Mouse (Mus musculus) midbrain, embryonic 11.5 days (tissue): ENCODE data around the gene Rad9a. TPM values are rescaled to one million over a fixed set of nuclear protein-coding genes. Genes with fewer than 3 reads are reported as not detected.

Experiments used
- ATAC-seq: fragments of 200-750 bp; cut with Nextera tagmentation; 2 replicates; pipeline ENCODE4 v1.8.0; 2017; ENCODE audit warnings: moderate TSS enrichment, moderate library complexity; ENCODE audit not compliant: low FRiP score
- DNase-seq: peaks from one replicate; pipeline ENCODE4 v3.0.0; 2015; ENCODE audit warnings: low spot score; ENCODE audit errors: missing footprints
- H3K27ac ChIP-seq: fragments of 300-500 bp; sonication (generic); 2 replicates; pipeline ENCODE4 v1.5.1; 2014; ENCODE audit warnings: low read depth, low read length
- H3K27me3 ChIP-seq: fragments of 300-500 bp; sonication (generic); 2 replicates; pipeline ENCODE4 v1.6.1; 2014; ENCODE audit warnings: mild to moderate bottlenecking, low read length, moderate library complexity, mixed read lengths; ENCODE audit not compliant: control insufficient read depth, insufficient read depth
- H3K36me3 ChIP-seq: fragments of 300-500 bp; sonication (generic); 2 replicates; pipeline ENCODE4 v1.6.1; 2014; ENCODE audit warnings: mild to moderate bottlenecking, low read length, moderate library complexity, mixed read lengths; ENCODE audit not compliant: control insufficient read depth, insufficient read depth
- H3K4me1 ChIP-seq: fragments of 300-500 bp; sonication (generic); 2 replicates; pipeline ENCODE4 v1.6.1; 2014; ENCODE audit warnings: low read length; ENCODE audit not compliant: control insufficient read depth, insufficient read depth
- H3K4me2 ChIP-seq: fragments of 300-500 bp; sonication (generic); 2 replicates; pipeline ENCODE4 v1.6.1; 2014; ENCODE audit warnings: mild to moderate bottlenecking, moderate library complexity
- H3K4me3 ChIP-seq: fragments of 300-500 bp; sonication (generic); 2 replicates; pipeline ENCODE4 v1.5.1; 2014; ENCODE audit warnings: low read depth, low read length
- H3K9ac ChIP-seq: fragments of 300-500 bp; sonication (generic); 2 replicates; pipeline ENCODE4 v1.6.1; 2014; ENCODE audit warnings: low read length
- H3K9me3 ChIP-seq: fragments of 300-500 bp; sonication (generic); 2 replicates; pipeline ENCODE4 v1.6.1; 2016; ENCODE audit warnings: low read length; ENCODE audit not compliant: control insufficient read depth
- WGBS: fragments of 180-500 bp; shearing (Covaris S2); extraction: QIAGEN DNeasy Blood & Tissue Kit; methylation state at CpG from one replicate; pipeline ENCODE4 v1.1.7; 2014; 5-methylcytosine and 5-hydroxymethylcytosine counted together
- microRNA-seq: library from miRNA; unstranded; fragments of <30 nt; microRNA quantifications from one replicate; pipeline ENCODE4, GENCODE M21; 2017
- polyA plus RNA-seq: library from polyadenylated mRNA; unstranded; fragments of >200 nt; fragmentation: Nextera tagmentation; extraction: Ambion mirVana; gene quantifications from 2 replicates; pipeline ENCODE4 v1.2.1, GENCODE M21; 2014

The Rad9a gene
- polyA plus RNA-seq, 1 experiment from 2014 or later = 42.4 TPM

DNA sequence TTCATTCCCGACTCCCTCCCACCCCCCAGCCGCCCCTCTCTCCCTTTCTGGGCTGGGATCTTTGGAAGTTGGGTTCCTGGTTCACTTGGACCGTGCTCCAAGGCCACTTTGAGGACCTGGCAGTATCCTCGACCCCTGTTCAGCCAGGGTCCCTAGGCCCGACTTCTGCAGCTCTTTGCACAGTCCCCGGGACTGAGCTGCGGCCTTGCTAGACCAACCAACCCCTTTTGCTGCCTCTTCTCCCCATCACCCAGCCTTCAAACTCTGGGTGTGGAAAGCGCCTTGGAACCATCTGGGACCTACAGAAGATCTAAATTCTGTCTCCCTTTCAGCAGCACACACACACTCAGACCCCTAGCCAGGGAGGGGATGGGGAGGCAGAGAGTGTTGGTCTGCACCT is 52.6 kb downstream of the Rad9a start:
- Histone ChIP-seq H3K27me3 (no peaks in the 10 kb centered on the region), H3K9ac (peak overlapping the region; percentile 83), H3K4me1 (peaks cover 14% of the 10 kb centered on the region), H3K36me3 (peaks cover 10% of the 10 kb centered on the region), H3K27ac (no peak overlapping the region), H3K9me3 (no peaks in the 10 kb centered on the region), H3K4me3 (peak overlapping the region; percentile 84), H3K4me2 (peak overlapping the region; percentile 90)
- DNase-seq = no peak
- ATAC-seq = no peak; the same call in 1 of the 2 replicates
- WGBS = 3% methylated on average over 7 of the region's 8 CpGs

DNA sequence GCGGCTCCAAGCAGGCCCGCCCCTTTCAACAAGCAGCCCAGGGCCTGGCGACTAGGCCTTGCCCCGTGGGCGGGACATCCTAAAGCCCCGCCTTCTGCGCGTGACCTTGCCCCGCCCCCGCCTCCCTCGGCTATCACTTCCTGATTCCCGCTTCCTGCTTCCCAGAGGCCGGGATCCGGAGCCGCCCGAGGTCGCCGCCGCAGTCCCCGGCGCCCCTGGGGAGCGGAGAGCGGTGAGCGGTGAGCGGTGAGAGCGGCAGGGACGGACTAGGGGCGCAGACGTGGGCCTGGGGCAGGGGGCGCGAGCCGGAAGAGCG is 53.0 kb downstream of the Rad9a start, which contains the start of gene Coro1b:
Coro1b (plus strand) TSS at position 129 of the 316 bp plus-strand sequence.
- H3K36me3 ChIP-seq = peaks cover 10% of the 10 kb centered on the region
- peak within 1 kb of the TSS; percentile 84 for H3K4me3 ChIP-seq
- H3K9me3 ChIP-seq = no peaks in the 10 kb centered on the region
- DNase-seq (peak; percentile 99), ATAC-seq (peak; percentile 96)
- H3K27ac ChIP-seq = no peak within 1 kb of the TSS
- H3K9ac ChIP-seq = peak within 1 kb of the TSS; percentile 83
- H3K4me2 ChIP-seq = peak within 1 kb of the TSS; percentile 90
- H3K27me3 ChIP-seq = no peaks in the 10 kb centered on the region
- H3K4me1 ChIP-seq = peaks cover 14% of the 10 kb centered on the region
- under 1% methylated on average over 33 of the region's 33 CpGs for WGBS

DNA sequence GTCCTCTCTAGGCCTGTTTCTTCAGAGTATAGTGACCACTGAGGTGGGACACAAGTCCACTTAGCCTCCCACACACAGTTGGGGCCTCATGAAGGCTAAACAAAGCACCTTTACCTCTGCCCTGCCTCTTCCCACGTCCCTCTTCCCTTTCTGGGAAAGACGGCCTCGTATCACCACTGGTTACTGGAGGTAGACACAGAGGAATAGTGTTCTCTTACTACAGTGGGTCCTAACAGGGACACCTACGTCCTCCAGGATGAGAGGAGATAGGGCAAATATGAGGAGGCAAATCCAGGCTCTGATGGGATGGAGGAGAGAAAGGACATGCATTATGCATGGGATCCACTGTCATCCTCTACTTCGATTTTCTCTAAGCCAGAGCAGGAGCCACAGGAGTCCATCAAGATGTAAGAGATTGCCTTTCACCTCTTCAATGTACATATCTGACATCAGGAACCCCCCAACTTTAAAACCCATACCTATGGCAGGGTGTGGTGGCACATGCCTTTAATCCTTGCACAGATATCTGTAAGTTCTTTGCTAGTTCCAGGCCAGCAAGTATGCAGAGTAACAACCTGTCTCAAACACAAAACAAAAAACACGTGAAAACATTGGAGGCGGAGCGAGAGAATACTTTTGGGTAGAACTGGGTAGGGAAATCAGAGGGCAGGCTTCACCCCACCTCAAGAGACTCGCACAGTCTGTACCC is 53.5 kb downstream of the Rad9a start:
- H3K27me3 ChIP-seq = no peaks in the 10 kb centered on the region
- peak; percentile 61 for ATAC-seq

GRCm38 (mm10) chr19:4147022-4147405 is 54.4 kb downstream of the Rad9a start:
- no peak for ATAC-seq
- Histone ChIP-seq H3K9ac (no peak overlapping the region), H3K4me3 (no peak overlapping the region), H3K9me3 (no peaks in the 10 kb centered on the region), H3K4me2 (no peak overlapping the region), H3K27me3 (no peaks in the 10 kb centered on the region), H3K27ac (no peak overlapping the region), H3K36me3 (peaks cover 10% of the 10 kb centered on the region), H3K4me1 (peaks cover 14% of the 10 kb centered on the region)
- WGBS = 44% methylated on average over 3 of the region's 3 CpGs
- no peak for DNase-seq

More for the DNA sequence above, 53.5 kb downstream of the Rad9a start:
- H3K9ac ChIP-seq = peak overlapping the region; percentile 26; the same call in 1 of the 2 replicates
- no peak for DNase-seq
- H3K9me3 ChIP-seq = no peaks in the 10 kb centered on the region
- WGBS = 32% methylated on average over 9 of the region's 9 CpGs
- no peak overlapping the region for H3K27ac ChIP-seq
- H3K4me3 ChIP-seq = peak overlapping the region; percentile 84
- peaks cover 10% of the 10 kb centered on the region for H3K36me3 ChIP-seq
- peaks cover 14% of the 10 kb centered on the region for H3K4me1 ChIP-seq
- H3K4me2 ChIP-seq = peak overlapping the region; percentile 31

DNA sequence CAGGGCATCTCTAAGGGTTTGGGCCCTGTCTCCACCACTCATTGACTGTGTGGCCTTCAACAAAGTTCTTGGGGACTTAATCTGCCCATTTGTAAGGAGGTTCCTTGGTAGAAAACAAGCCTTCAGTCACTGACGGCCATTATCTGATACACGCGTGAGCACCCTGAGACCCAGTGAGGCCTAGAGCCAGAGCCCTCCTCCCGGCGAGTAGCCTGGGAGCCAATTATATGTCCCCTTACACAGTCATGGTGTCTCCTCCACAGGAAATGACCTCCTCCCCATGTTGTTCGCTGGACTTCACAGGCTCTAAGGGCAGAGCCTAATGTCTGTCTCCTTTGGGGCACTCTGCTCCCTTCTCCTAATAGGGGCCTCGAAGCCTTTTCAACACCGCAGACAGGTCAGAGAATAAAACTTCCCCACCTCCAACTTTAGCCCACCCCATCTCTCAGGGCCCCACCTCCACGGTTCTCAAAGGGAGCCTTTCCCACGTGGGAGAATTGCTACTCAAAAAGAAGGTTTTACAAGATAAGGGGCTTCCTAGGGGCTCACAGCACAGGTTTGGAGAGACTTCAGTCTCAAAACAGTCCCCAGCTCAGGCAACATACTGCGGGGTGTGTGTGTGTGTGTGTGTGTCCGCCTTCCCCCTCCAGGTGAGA is 55.0 kb downstream of the Rad9a start:
- H3K27ac ChIP-seq = no peak overlapping the region
- WGBS = 66% methylated on average over 12 of the region's 12 CpGs

GRCm38 (mm10) chr19:4145936-4146335 is 55.5 kb downstream of the Rad9a start:
- no peaks in the 10 kb centered on the region for H3K9me3 ChIP-seq
- no peak overlapping the region for H3K27ac ChIP-seq
- no peak overlapping the region for H3K9ac ChIP-seq
- ATAC-seq = no peak
- peaks cover 8% of the 10 kb centered on the region for H3K36me3 ChIP-seq
- H3K27me3 ChIP-seq = no peaks in the 10 kb centered on the region
- H3K4me3 ChIP-seq = no peak overlapping the region
- WGBS = 77% methylated on average over 5 of the region's 5 CpGs
- no peak overlapping the region for H3K4me2 ChIP-seq
- peaks cover 14% of the 10 kb centered on the region for H3K4me1 ChIP-seq
- no peak for DNase-seq

More for the DNA sequence above, 55.0 kb downstream of the Rad9a start:
- no peak overlapping the region for H3K9ac ChIP-seq
- DNase-seq (no peak), ATAC-seq (no peak)
- H3K4me1 ChIP-seq = peaks cover 14% of the 10 kb centered on the region
- H3K27me3 ChIP-seq = no peaks in the 10 kb centered on the region
- peaks cover 10% of the 10 kb centered on the region for H3K36me3 ChIP-seq
- H3K4me3 ChIP-seq = no peak overlapping the region
- H3K9me3 ChIP-seq = no peaks in the 10 kb centered on the region
- no peak overlapping the region for H3K4me2 ChIP-seq

Small RNA genes within 50 kb of the gene (microRNA-seq; reads per million reads assigned to microRNA genes)
- gene Gm26115 = not detected

Other genes with a start within 250 kb of the Rad9a start
- gene Aldh3b3, start 243.0 kb downstream of the Rad9a start, polyA plus RNA-seq = not detected in 2 replicates
- gene Aldh3b2, start 229.3 kb downstream of the Rad9a start, polyA plus RNA-seq = 0.44 and 0.50 TPM in 2 replicates
- gene Acy3, start 215.1 kb downstream of the Rad9a start, polyA plus RNA-seq = 1.0 and 1.6 TPM in 2 replicates
- gene Tbx10, start 208.9 kb downstream of the Rad9a start, polyA plus RNA-seq = not detected in 2 replicates
- gene Nudt8, start 201.1 kb downstream of the Rad9a start, polyA plus RNA-seq = 14.0 and 15.1 TPM in 2 replicates
- gene Gm49405, start 201.0 kb downstream of the Rad9a start, polyA plus RNA-seq = 0.87 and 1.5 TPM in 2 replicates
- 1.5 TPM in 2 replicates for gene Doc2g, start 198.3 kb downstream of the Rad9a start, polyA plus RNA-seq
- gene Ndufv1, start 188.9 kb downstream of the Rad9a start, polyA plus RNA-seq = 180 TPM in 2 replicates
- 337 and 342 TPM in 2 replicates for gene Gstp1, start 163.7 kb downstream of the Rad9a start, polyA plus RNA-seq
- 1.1 and 3.8 TPM in 2 replicates for gene Gstp2, start 155.6 kb downstream of the Rad9a start, polyA plus RNA-seq
- gene Gstp3, start 142.1 kb downstream of the Rad9a start, polyA plus RNA-seq = not detected in 2 replicates
- not detected in 2 replicates for gene Cabp2, start 120.1 kb downstream of the Rad9a start, polyA plus RNA-seq
- gene Cdk2ap2, start 104.5 kb downstream of the Rad9a start, polyA plus RNA-seq = 60.8 and 73.5 TPM in 2 replicates
- gene Pitpnm1, start 101.7 kb downstream of the Rad9a start, polyA plus RNA-seq = 11.2 and 11.3 TPM in 2 replicates
- 54.9 and 58.9 TPM in 2 replicates for gene Aip, start 75.8 kb downstream of the Rad9a start, polyA plus RNA-seq
- gene Gpr152, start 61.9 kb downstream of the Rad9a start, polyA plus RNA-seq = not detected in 2 replicates
- gene Cabp4, start 57.6 kb downstream of the Rad9a start, polyA plus RNA-seq = 0.11 TPM in 1 of 2 replicates, not detected in the other
- 105 and 127 TPM in 2 replicates for gene Coro1b, start 53.0 kb downstream of the Rad9a start, polyA plus RNA-seq
- gene Ptprcap, start 48.1 kb downstream of the Rad9a start, polyA plus RNA-seq = 0.75 and 1.7 TPM in 2 replicates
- gene Rps6kb2, start 38.3 kb downstream of the Rad9a start, polyA plus RNA-seq = 35.4 and 46.8 TPM in 2 replicates
- 2.5 and 2.9 TPM in 2 replicates for gene Carns1, start 26.2 kb downstream of the Rad9a start, polyA plus RNA-seq
- gene Tbc1d10c, start 10.4 kb downstream of the Rad9a start, polyA plus RNA-seq = 0.29 and 1.5 TPM in 2 replicates
- 874 and 929 TPM in 2 replicates for gene Ppp1ca, start 9.6 kb downstream of the Rad9a start, polyA plus RNA-seq
- 0.31 and 0.32 TPM in 2 replicates for gene Clcf1, start 12.6 kb upstream of the Rad9a start, polyA plus RNA-seq
- not detected in 2 replicates for gene AC109138.7, start 12.7 kb upstream of the Rad9a start, polyA plus RNA-seq
- gene Pold4, start 30.2 kb upstream of the Rad9a start, polyA plus RNA-seq = 12.2 and 12.6 TPM in 2 replicates
- 2.1 and 2.3 TPM in 2 replicates for gene Ssh3, start 67.5 kb upstream of the Rad9a start, polyA plus RNA-seq
- gene Ankrd13d, start 81.5 kb upstream of the Rad9a start, polyA plus RNA-seq = 8.5 and 8.8 TPM in 2 replicates
- gene Grk2, start 104.6 kb upstream of the Rad9a start, polyA plus RNA-seq = 13.2 and 16.5 TPM in 2 replicates
- gene Kdm2a, start 196.6 kb upstream of the Rad9a start, polyA plus RNA-seq = 34.9 and 42.0 TPM in 2 replicates
- 10.9 and 11.1 TPM in 2 replicates for gene Rhod, start 237.8 kb upstream of the Rad9a start, polyA plus RNA-seq